11 mouse cellular contexts compared by ENCODE assay signal in the genomic region with DNA sequence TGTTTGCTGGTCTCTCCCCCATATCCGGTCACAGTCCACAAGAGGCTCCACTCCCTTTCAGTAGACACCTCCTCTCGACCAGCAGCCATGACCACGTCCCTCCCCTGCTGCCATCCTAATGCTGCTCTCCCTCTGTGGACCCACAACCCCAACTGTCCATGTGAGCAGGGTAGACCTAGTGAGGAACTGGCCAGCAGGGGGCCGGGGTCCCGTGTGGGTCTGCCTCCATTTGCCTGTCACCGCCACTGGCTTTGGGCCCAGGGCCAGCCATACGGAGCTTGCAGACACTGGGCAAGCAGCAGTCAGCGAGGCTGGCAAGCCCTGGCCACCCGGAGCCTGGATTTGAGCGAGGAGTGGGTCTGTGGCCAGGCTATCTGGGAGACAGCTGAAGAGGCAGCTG. TPM values are rescaled to one million over a fixed set of nuclear protein-coding genes. Genes with fewer than 3 reads are reported as not detected.
A peak's percentile ranks its signal among the peaks of the same experiment; 100 is the strongest.
DNase-seq lines count a peak whose midpoint lies in the region; ATAC-seq and TF ChIP-seq lines count a peak whose summit lies in the region.
"Had no signal": no experiment of that assay in that cellular context is flagged by ENCODE, and none has a peak within 500 bp of the region (broad histone marks: within the 10 kb centered on the region; RNA-seq: fewer than 3 reads in every experiment).

No protein-coding gene starts in this region.

- H3K4me2 ChIP-seq in heart, postnatal 0 days (ENCODE audit: low read depth, low read length): no peak overlapping the region
- no peak overlapping the region for H3K4me2 ChIP-seq in heart, embryonic 11.5 days

- no peak for TF ChIP-seq EP300 in heart, postnatal 0 days (IDR thresholded peaks at IDR 0.05; ENCODE audit: low read depth)

- H3K4me1 ChIP-seq in heart, postnatal 0 days (ENCODE audit: control insufficient read depth, insufficient read depth): peaks cover 12% of the 10 kb centered on the region
- peaks cover 75% of the 10 kb centered on the region for H3K4me1 ChIP-seq in heart, embryonic 11.5 days (ENCODE audit: control insufficient read depth, insufficient read depth, low read length)
- H3K4me1 ChIP-seq in limb, embryonic 10.5 days: peaks cover 91% of the 10 kb centered on the region

- WGBS in heart, postnatal 0 days: 42% methylated on average over 10 of the region's 10 CpGs
- 62% methylated on average over 10 of the region's 10 CpGs for WGBS in heart, embryonic 11.5 days (ENCODE audit: insufficient replicate concordance)
- WGBS in limb, embryonic 10.5 days: 58% methylated on average over 10 of the region's 10 CpGs

- H3K27ac ChIP-seq in heart, postnatal 0 days (ENCODE audit: low read depth): no peak overlapping the region
- no peak overlapping the region for H3K27ac ChIP-seq in heart, embryonic 11.5 days (ENCODE audit: low read depth, low read length)
- H3K27ac ChIP-seq in limb, embryonic 10.5 days: peak overlapping the region; percentile 44; the same call in 1 of the 2 replicates

- no peak for DNase-seq in heart, postnatal 0 days (ENCODE audit: low spot score)
- peak; percentile 63 for DNase-seq in right cerebral cortex, postnatal 4 days
- DNase-seq in right cerebral cortex, postnatal 25 days: no peak
- DNase-seq in limb, embryonic 10.5 days (ENCODE audit: low spot score): no peak
- no peak for DNase-seq in frontal cortex, postnatal 36 days (ENCODE audit: low spot score in 2 of 2)
- no peak for DNase-seq in gastrocnemius, postnatal 36 days
- DNase-seq in gastrocnemius, postnatal 14 days: no peak
- DNase-seq: heart, adult 11 months had no signal

- ATAC-seq in heart, postnatal 0 days (ENCODE audit: insufficient read depth, low read depth): peak; percentile 48; the same call in 1 of the 2 replicates
- no peak for ATAC-seq in heart, embryonic 11.5 days (replicated peaks; ENCODE audit: insufficient number of reproducible peaks, low FRiP score, low TSS enrichment)

- intact Hi-C loops in gastrocnemius, postnatal 36 days (cut with DNase I): no loop called here
- intact Hi-C loops in gastrocnemius, postnatal 14 days (cut with DNase I; ENCODE audit: low total_unique reads): no loop called here

- H3K9ac ChIP-seq in heart, postnatal 0 days (replicated peaks; ENCODE audit: low read depth, low read length): no peak overlapping the region
- H3K9ac ChIP-seq in heart, embryonic 11.5 days (ENCODE audit: low read depth, low read length): no peak overlapping the region

- no peak overlapping the region for H3K4me3 ChIP-seq in heart, postnatal 0 days (ENCODE audit: low read depth, low read length)
- H3K4me3 ChIP-seq in heart, embryonic 11.5 days (ENCODE audit: low read depth, low read length): no peak overlapping the region
- H3K4me3 ChIP-seq in limb, embryonic 10.5 days: no peak overlapping the region
- H3K4me3 ChIP-seq: megakaryocyte, embryonic 14.5 days had no signal

- H3K9me3 ChIP-seq in heart, postnatal 0 days (replicated peaks; ENCODE audit: control insufficient read depth, low read length): no peaks in the 10 kb centered on the region
- no peaks in the 10 kb centered on the region for H3K9me3 ChIP-seq in heart, embryonic 11.5 days (replicated peaks; ENCODE audit: control insufficient read depth, low read length)
- H3K9me3 ChIP-seq in limb, embryonic 10.5 days (replicated peaks): no peaks in the 10 kb centered on the region
- H3K9me3 ChIP-seq: megakaryocyte, embryonic 14.5 days had no signal

- H3K36me3 ChIP-seq in heart, postnatal 0 days (replicated peaks; ENCODE audit: control insufficient read depth, insufficient read depth, low read length): no peaks in the 10 kb centered on the region
- no peaks in the 10 kb centered on the region for H3K36me3 ChIP-seq in heart, embryonic 11.5 days (ENCODE audit: control insufficient read depth, insufficient read depth, low read length)
- H3K36me3 ChIP-seq in limb, embryonic 10.5 days: no peaks in the 10 kb centered on the region

- no peaks in the 10 kb centered on the region for H3K27me3 ChIP-seq in heart, postnatal 0 days (ENCODE audit: control insufficient read depth, insufficient read depth, low read length)
- no peaks in the 10 kb centered on the region for H3K27me3 ChIP-seq in heart, embryonic 11.5 days (ENCODE audit: control insufficient read depth, insufficient read depth, low read length)
- H3K27me3 ChIP-seq in limb, embryonic 10.5 days (ENCODE audit: low read depth, poor library complexity, severe bottlenecking): peaks cover 17% of the 10 kb centered on the region; the same call in 1 of the 2 replicates
- H3K27me3 ChIP-seq: CH12.LX had no signal

- TF ChIP-seq CTCF in heart, postnatal 0 days (IDR thresholded peaks at IDR 0.05; ENCODE audit: low read depth): peak; percentile 48

RNA-seq across cellular contexts. Expression of gene Ccnk, which starts 41.8 kb away (rescaled TPM):
- total RNA-seq in heart, postnatal 0 days (2014; rRNA removed; ENCODE audit: low replicate concordance): 4.3 and 8.2 TPM in 2 replicates
- 1.5 and 1.7 TPM in 2 replicates for polyA plus RNA-seq in heart, postnatal 0 days (2015; fragmentation: Nextera tagmentation; extraction: Ambion mirVana)
- 4.0 and 5.6 TPM in 2 replicates for polyA plus RNA-seq in heart, embryonic 11.5 days (2014; fragmentation: Nextera tagmentation; extraction: Ambion mirVana)
- polyA plus RNA-seq in limb, embryonic 10.5 days (2016; fragmentation: Nextera tagmentation; extraction: Ambion mirVana): 3.3 and 3.4 TPM in 2 replicates
- total RNA-seq in gastrocnemius, postnatal 36 days (2021): 10 to 100 TPM; 88.0 to 91.8 TPM
- total RNA-seq in gastrocnemius, postnatal 14 days (2021): 10 to 100 TPM; 28.2 to 35.0 TPM

RNA-seq across cellular contexts. Expression of gene Setd3, which starts 42.1 kb away (rescaled TPM):
- 54.8 and 61.3 TPM in 2 replicates for total RNA-seq in heart, postnatal 0 days (2014; rRNA removed; ENCODE audit: low replicate concordance)
- polyA plus RNA-seq in heart, postnatal 0 days (2015; fragmentation: Nextera tagmentation; extraction: Ambion mirVana): 54.5 and 56.2 TPM in 2 replicates
- 62.4 and 64.4 TPM in 2 replicates for polyA plus RNA-seq in heart, embryonic 11.5 days (2014; fragmentation: Nextera tagmentation; extraction: Ambion mirVana)
- polyA plus RNA-seq in limb, embryonic 10.5 days (2016; fragmentation: Nextera tagmentation; extraction: Ambion mirVana): 71.4 and 76.9 TPM in 2 replicates
- 10 to 100 TPM; 84.0 to 90.2 TPM for total RNA-seq in gastrocnemius, postnatal 36 days (2021)
- 10 to 100 TPM; 69.6 to 75.0 TPM for total RNA-seq in gastrocnemius, postnatal 14 days (2021)

RNA-seq across cellular contexts. Expression of gene Ccdc85c, which starts 54.0 kb away (rescaled TPM):
- 44.7 and 56.2 TPM in 2 replicates for total RNA-seq in heart, postnatal 0 days (2014; rRNA removed; ENCODE audit: low replicate concordance)
- polyA plus RNA-seq in heart, postnatal 0 days (2015; fragmentation: Nextera tagmentation; extraction: Ambion mirVana): 6.9 and 7.8 TPM in 2 replicates
- 6.3 and 7.8 TPM in 2 replicates for polyA plus RNA-seq in heart, embryonic 11.5 days (2014; fragmentation: Nextera tagmentation; extraction: Ambion mirVana)
- polyA plus RNA-seq in limb, embryonic 10.5 days (2016; fragmentation: Nextera tagmentation; extraction: Ambion mirVana): 5.4 and 6.2 TPM in 2 replicates
- 10 to 100 TPM; 24.0 to 26.5 TPM for total RNA-seq in gastrocnemius, postnatal 36 days (2021)
- total RNA-seq in gastrocnemius, postnatal 14 days (2021): 1 to 10 TPM; 5.4 to 5.7 TPM
